Mouse (Mus musculus): ENCODE results near the gene Cebpa.

Gene Cebpa

GRCm38 (mm10) chr7:35118841-35119413, at the start of gene Cebpa:
Gene Cebpa, plus strand, starts transcription at chr7:35119293.
- peak; percentile 87 to 88 for DNase-seq

- DNase-seq = no peak
Observed at GRCm38 (mm10) chr7:35076645-35077044, 42.4 kb upstream of the Cebpa start.

GRCm38 (mm10) chr7:35080843-35081338, 38.2 kb upstream of the Cebpa start:
- DNase-seq = no peak

DNA sequence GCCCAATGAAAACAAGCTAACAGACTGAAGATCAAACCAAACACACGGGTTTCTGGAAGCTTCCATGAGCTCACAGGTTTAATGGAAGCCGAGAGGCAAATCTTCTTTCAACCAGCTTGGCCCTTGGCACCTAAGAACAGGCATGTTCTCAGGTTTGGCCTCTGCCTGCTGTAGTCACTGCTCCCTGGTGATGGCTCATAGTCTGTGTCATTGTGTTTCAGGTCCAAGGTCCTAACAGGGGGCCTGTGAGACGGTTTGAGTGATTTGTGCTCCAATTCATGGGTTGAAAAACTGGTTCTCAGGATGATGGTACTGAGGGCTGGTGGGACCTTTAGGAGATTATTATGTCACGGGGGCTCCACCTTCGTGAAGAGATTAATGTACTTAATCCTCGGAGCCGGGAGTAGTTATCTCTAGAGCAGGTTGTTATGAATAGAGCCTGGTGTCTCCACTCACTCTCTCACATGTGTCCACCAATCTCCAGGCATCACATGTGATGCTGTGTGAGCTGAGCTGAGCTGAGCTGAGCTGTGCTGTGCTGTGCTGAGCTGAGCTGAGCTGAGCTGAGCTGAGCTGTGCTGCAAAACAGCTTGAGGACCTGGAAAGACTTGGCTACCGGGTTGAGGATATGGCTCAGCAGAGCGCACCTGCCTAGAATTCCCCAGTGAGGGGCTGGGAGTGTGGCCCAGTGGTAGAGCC, 37.5 kb upstream of the Cebpa start:
- no peak for DNase-seq

GRCm38 (mm10) chr7:35084565-35085360, 34.3 kb upstream of the Cebpa start:
- DNase-seq = no peak

DNA sequence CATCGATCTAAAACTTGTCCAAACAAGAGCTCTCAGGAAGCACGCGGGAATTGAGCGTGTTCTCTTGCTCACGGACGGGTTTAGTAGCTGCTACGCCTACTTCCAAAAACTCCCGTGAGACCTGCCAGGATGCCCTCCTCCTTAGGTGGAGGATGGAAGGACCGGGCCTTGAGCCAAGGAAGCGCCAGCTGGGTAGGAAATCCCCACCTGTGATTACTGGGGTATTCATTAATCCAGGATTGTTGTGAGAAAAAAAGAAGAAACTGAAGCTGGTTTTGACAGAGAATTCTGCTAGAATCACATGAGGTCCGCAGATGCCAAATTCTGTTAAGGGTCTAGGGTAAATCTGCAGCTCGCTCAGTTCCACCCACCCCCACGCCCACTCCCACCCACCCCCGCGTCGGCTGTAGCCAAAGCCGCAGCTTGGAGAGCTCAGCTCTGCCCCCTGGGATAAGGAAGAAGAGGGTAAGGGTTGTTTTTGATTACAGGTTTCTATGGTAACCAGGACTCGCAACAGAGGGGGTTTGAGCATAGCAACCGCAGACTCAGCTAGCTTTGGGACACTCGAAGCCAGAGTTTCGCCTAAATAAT, 32.7 kb upstream of the Cebpa start:
- DNase-seq = peak; percentile 16 to 28

DNA sequence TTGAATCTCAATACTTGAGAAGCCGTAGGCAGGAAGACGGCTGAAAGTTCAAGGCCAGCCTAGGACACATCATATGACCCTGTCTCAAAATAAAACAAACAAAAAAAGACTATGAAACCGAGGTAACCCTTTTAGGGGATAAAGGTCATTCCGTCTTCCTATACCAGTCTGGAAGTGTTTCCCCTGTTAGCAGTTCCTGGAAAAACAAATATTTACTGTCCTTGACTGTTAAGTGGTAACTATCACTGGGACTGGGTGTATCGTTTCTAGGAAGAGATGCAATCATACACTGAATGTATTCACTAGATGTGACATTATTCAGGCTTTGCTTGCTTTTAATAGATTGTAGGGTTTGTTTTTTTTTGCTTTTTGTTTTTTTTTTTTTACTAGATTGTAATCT, 28.5 kb upstream of the Cebpa start:
- no peak for DNase-seq

GRCm38 (mm10) chr7:35094975-35095678, 24.0 kb upstream of the Cebpa start:
- DNase-seq = no peak

DNA sequence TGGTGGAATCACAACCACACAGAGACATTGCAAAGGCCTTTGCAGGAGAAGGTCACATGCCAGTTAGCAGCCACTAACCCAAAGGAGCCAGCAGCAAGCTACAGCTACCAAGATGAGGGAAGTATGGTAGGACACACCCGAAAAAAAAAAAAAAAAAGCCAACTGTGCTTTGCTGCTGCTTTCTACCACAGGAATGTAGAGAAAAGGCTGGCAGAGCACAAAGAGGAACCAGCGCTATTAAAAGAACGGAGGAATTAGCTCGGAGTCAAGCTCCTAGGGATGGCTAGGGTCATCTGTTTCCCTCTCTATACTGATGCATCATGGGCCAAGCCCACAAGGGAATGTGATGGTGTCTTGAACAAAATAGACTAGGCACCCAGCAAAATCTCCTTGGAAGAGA, 20.3 kb upstream of the Cebpa start:
- DNase-seq = no peak

DNA sequence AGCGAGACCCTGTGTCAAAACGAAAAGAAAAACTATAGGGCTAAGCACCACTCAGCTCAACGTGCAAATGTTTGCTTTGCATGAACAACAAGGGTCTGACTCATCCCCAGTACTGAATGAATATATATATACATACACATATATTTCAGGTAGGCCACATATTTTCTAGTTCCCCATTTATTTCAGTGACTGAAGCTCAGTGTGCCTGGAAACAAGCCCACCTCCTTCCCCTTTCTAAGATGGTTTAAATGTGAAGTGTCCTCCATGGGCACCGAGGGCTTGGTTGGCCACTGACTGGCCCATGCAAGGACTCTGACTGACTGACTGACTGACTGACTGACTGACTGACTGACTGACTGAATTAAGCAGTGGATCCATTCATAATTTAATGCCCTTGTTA, 19.6 kb upstream of the Cebpa start:
- no peak for DNase-seq

GRCm38 (mm10) chr7:35106614-35107013, 12.5 kb upstream of the Cebpa start:
- no peak for DNase-seq

GRCm38 (mm10) chr7:35107630-35108029, 11.5 kb upstream of the Cebpa start:
- no peak for DNase-seq

DNA sequence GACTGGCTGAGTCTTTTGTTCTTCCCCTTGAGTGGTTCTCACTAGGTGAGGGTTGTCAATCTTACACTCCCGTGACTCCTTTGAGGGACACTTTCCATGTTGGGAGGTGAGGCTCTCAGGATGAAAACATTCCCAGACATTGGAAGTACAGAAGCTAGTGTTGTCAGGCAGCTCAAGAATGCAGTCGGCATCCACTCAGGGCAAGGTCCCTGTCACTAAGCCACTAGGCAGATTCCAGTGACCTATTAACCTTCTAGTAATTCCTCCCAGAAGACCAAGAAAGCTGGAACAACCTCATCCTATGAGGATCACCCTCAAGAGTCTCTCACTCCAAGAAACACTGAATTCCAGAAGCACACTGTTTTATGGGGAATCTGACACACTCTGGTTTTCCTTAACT, 11.0 kb upstream of the Cebpa start:
- DNase-seq = no peak

DNA sequence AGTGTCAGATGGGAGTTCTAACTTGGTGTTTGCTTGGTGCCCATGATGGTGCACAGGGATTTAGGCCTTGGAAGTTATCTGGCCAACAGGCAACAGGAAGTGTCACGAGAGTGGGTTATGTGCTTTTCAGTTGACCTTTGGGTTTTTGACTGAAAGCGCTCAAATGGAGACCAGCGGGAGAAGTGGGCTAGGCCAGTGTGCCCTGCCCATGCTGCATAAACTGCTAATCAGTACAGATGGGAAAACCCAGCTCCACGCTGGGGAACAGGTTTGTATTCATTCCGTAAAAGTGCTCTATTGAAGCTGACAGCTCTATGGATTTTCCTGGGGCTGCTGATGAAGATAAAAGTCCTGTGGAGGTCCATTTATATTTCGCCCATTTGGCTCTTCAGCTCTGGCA, 10.4 kb upstream of the Cebpa start:
- DNase-seq = no peak

- no peak for DNase-seq
Observed at GRCm38 (mm10) chr7:35113136-35113535, 6.0 kb upstream of the Cebpa start.

- DNase-seq = no peak
Observed at GRCm38 (mm10) chr7:35113721-35114120, 5.4 kb upstream of the Cebpa start.

GRCm38 (mm10) chr7:35116524-35116923, 2.6 kb upstream of the Cebpa start:
- DNase-seq = no peak

DNA sequence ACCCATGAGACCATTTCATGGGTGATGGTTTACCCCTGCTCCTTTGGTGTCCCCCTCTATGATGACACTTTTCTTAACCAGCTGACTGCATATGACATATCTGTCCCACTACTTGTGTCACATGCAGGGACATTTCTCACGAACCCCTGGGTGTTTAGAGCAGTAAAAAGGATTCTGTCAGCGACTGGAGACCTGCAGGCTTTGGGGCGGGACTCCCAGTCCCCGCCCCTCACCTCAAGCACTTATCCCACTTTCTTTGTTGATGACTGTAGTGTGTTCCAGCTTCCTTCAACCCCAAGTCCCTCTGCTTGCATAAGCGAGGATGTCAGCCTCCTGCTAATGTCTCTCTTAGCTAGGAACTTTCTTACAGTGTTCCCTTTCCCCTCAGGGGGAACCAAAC, 2.0 kb upstream of the Cebpa start:
- DNase-seq = no peak

- no peak for DNase-seq
Observed at GRCm38 (mm10) chr7:35117761-35118098, 1.4 kb upstream of the Cebpa start.

- DNase-seq = peak; percentile 73 to 74
Observed at GRCm38 (mm10) chr7:35118099-35118781, 853 bp upstream of the Cebpa start.

DNA sequence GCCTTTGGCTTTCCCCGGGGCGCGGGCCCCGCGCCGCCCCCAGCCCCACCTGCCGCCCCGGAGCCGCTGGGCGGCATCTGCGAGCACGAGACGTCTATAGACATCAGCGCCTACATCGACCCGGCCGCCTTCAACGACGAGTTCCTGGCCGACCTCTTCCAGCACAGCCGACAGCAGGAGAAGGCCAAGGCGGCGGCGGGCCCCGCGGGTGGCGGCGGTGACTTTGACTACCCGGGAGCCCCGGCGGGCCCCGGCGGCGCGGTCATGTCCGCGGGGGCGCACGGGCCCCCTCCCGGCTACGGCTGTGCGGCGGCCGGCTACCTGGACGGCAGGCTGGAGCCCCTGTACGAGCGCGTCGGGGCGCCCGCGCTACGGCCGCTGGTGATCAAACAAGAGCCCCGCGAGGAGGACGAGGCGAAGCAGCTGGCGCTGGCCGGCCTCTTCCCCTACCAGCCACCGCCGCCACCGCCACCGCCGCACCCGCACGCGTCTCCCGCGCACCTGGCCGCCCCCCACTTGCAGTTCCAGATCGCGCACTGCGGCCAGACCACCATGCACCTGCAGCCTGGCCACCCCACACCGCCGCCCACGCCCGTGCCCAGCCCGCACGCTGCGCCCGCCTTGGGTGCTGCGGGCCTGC, 533 bp downstream of the Cebpa start:
- DNase-seq = peak; percentile 22 to 46

Data from cerebellum, adult 18-20 months (tissue).